Mouse (Mus musculus) intestine, postnatal 0 days (tissue): ENCODE results near the gene Mlycd. TPM values are rescaled to one million over a fixed set of nuclear protein-coding genes. Genes with fewer than 3 reads are reported as not detected.

Experiments
- ATAC-seq: fragments of 200-750 bp; cut with Nextera tagmentation; 2 replicates; pipeline ENCODE4 v1.8.0; 2017; ENCODE audit warnings: mild to moderate bottlenecking, moderate TSS enrichment, moderate library complexity
- H3K27ac ChIP-seq: fragments of 300-500 bp; sonication (generic); 2 replicates; pipeline ENCODE4 v1.5.1; 2014; ENCODE audit warnings: mild to moderate bottlenecking, low read depth, low read length, moderate library complexity
- H3K27me3 ChIP-seq: fragments of 300-500 bp; sonication (generic); replicated peaks from 2 replicates; pipeline ENCODE4 v1.6.1; 2014; ENCODE audit warnings: low read length, mixed read lengths; ENCODE audit not compliant: control insufficient read depth, insufficient read depth
- H3K36me3 ChIP-seq: fragments of 300-500 bp; sonication (generic); 2 replicates; pipeline ENCODE4 v1.6.1; 2014; ENCODE audit warnings: mild to moderate bottlenecking, moderate library complexity; ENCODE audit not compliant: control insufficient read depth, insufficient read depth
- H3K4me1 ChIP-seq: fragments of 300-500 bp; sonication (generic); replicated peaks from 2 replicates; pipeline ENCODE4 v1.6.1; 2014; ENCODE audit warnings: antibody characterized with exemption, low read length, mixed read lengths; ENCODE audit not compliant: control insufficient read depth, insufficient read depth
- H3K4me2 ChIP-seq: fragments of 300-500 bp; sonication (generic); replicated peaks from 2 replicates; pipeline ENCODE4 v1.6.1; 2014; ENCODE audit warnings: low read depth, mild to moderate bottlenecking, moderate library complexity
- H3K4me3 ChIP-seq: fragments of 300-500 bp; sonication (generic); 2 replicates; pipeline ENCODE4 v1.5.1; 2014; ENCODE audit warnings: low read depth, low read length
- H3K9ac ChIP-seq: fragments of 300-500 bp; sonication (generic); 2 replicates; pipeline ENCODE4 v1.6.1; 2014; ENCODE audit warnings: mild to moderate bottlenecking, low read depth, low read length
- H3K9me3 ChIP-seq: fragments of 300-500 bp; sonication (generic); 2 replicates; pipeline ENCODE4 v1.6.1; 2016; ENCODE audit warnings: mixed run types; ENCODE audit not compliant: control insufficient read depth
- CTCF ChIP-seq: sonication (generic); IDR thresholded peaks from 2 replicates; pipeline ENCODE4 v1.5.1; 2016; ENCODE audit warnings: low read depth, mild to moderate bottlenecking, control low read depth, antibody characterized with exemption, moderate library complexity
- WGBS: fragments of 180-500 bp; shearing (Covaris S2); extraction: QIAGEN DNeasy Blood & Tissue Kit; methylation state at CpG from one replicate; pipeline ENCODE4 v1.1.7; 2014; 5-methylcytosine and 5-hydroxymethylcytosine counted together
- polyA plus RNA-seq: library from polyadenylated mRNA; unstranded; fragments of >200 nt; fragmentation: Nextera tagmentation; extraction: Ambion mirVana; gene quantifications from 2 replicates; pipeline ENCODE4 v1.2.1, GENCODE M21; 2015

The Mlycd gene
- polyA plus RNA-seq, 1 experiment from 2014 or later: 29.0 TPM

GRCm38 (mm10) chr8:119399255-119399654 lies 4.6 kb downstream of the Mlycd start:
- H3K4me3 ChIP-seq: no peak overlapping the region
- H3K36me3 ChIP-seq: peaks cover 21% of the 10 kb centered on the region; the same call in 1 of the 2 replicates
- H3K27ac ChIP-seq: no peak overlapping the region
- no peak for ATAC-seq
- H3K4me1 ChIP-seq: 0 out of 2 replicates have a peak, but pooled peaks cover 12% of the 10 kb centered on the region
- no peak overlapping the region for H3K9ac ChIP-seq
- no peaks in the 10 kb centered on the region for H3K9me3 ChIP-seq
- H3K27me3 ChIP-seq: no peaks in the 10 kb centered on the region
- 73% methylated on average over 6 of the region's 6 CpGs for WGBS
- no peak for TF ChIP-seq CTCF
- no peak overlapping the region for H3K4me2 ChIP-seq

- no peak for TF ChIP-seq CTCF
- no peaks in the 10 kb centered on the region for H3K9me3 ChIP-seq
- peak overlapping the region; percentile 88 for H3K27ac ChIP-seq
These were observed 5.5 kb downstream of the Mlycd start for GRCm38 (mm10) chr8:119400122-119400671.

GRCm38 (mm10) chr8:119400904-119401303 lies 6.2 kb downstream of the Mlycd start:
- Histone ChIP-seq H3K4me1 (0 out of 2 replicates have a peak, but pooled peaks cover 12% of the 10 kb centered on the region), H3K4me3 (no peak overlapping the region), H3K27ac (0 out of 2 replicates have a peak overlapping the region, but pooled peaks have one; percentile 88), H3K4me2 (no peak overlapping the region), H3K9me3 (no peaks in the 10 kb centered on the region), H3K9ac (no peak overlapping the region), H3K27me3 (no peaks in the 10 kb centered on the region), H3K36me3 (peaks cover 32% of the 10 kb centered on the region; the same call in 1 of the 2 replicates)
- peak; percentile 50 for ATAC-seq
- no peak for TF ChIP-seq CTCF
- 54% methylated on average over 3 of the region's 3 CpGs for WGBS

More at GRCm38 (mm10) chr8:119400122-119400671, 5.5 kb downstream of the Mlycd start:
- 39% methylated on average over 9 of the region's 9 CpGs for WGBS
- Histone ChIP-seq H3K9ac (0 out of 2 replicates have a peak overlapping the region, but pooled peaks have one; percentile 11), H3K4me2 (peak overlapping the region; percentile 35), H3K4me3 (no peak overlapping the region), H3K36me3 (peaks cover 30% of the 10 kb centered on the region; the same call in 1 of the 2 replicates), H3K27me3 (no peaks in the 10 kb centered on the region), H3K4me1 (0 out of 2 replicates have a peak, but pooled peaks cover 12% of the 10 kb centered on the region)
- ATAC-seq: peak; percentile 72

GRCm38 (mm10) chr8:119403912-119404311 lies 9.2 kb downstream of the Mlycd start:
- no peak for ATAC-seq
- H3K4me2 ChIP-seq: no peak overlapping the region
- 0 out of 2 replicates have a peak, but pooled peaks cover 12% of the 10 kb centered on the region for H3K4me1 ChIP-seq
- no peak for TF ChIP-seq CTCF
- H3K27ac ChIP-seq: no peak overlapping the region
- no peaks in the 10 kb centered on the region for H3K27me3 ChIP-seq
- H3K9ac ChIP-seq: no peak overlapping the region
- 77% methylated on average over 10 of the region's 10 CpGs for WGBS
- no peaks in the 10 kb centered on the region for H3K9me3 ChIP-seq
- peaks cover 51% of the 10 kb centered on the region for H3K36me3 ChIP-seq
- H3K4me3 ChIP-seq: no peak overlapping the region

- H3K4me1 ChIP-seq: 0 out of 2 replicates have a peak, but pooled peaks cover 4% of the 10 kb centered on the region
- H3K27me3 ChIP-seq: no peaks in the 10 kb centered on the region
- no peak overlapping the region for H3K27ac ChIP-seq
- no peak for TF ChIP-seq CTCF
- H3K9ac ChIP-seq: no peak overlapping the region
- WGBS: 95% methylated on average over 5 of the region's 5 CpGs
- ATAC-seq: no peak
- H3K4me3 ChIP-seq: no peak overlapping the region
- no peaks in the 10 kb centered on the region for H3K9me3 ChIP-seq
- peaks cover 59% of the 10 kb centered on the region for H3K36me3 ChIP-seq
- no peak overlapping the region for H3K4me2 ChIP-seq
These were observed 10.0 kb downstream of the Mlycd start for GRCm38 (mm10) chr8:119404648-119405047.

GRCm38 (mm10) chr8:119408311-119408710 lies 13.6 kb downstream of the Mlycd start:
- Histone ChIP-seq H3K36me3 (peaks cover 62% of the 10 kb centered on the region), H3K27me3 (no peaks in the 10 kb centered on the region), H3K27ac (no peak overlapping the region), H3K4me1 (no peaks in the 10 kb centered on the region), H3K4me2 (no peak overlapping the region), H3K4me3 (no peak overlapping the region), H3K9ac (no peak overlapping the region), H3K9me3 (no peaks in the 10 kb centered on the region)
- no peak for TF ChIP-seq CTCF
- WGBS: 69% methylated on average over 8 of the region's 8 CpGs
- no peak for ATAC-seq
